Mouse (Mus musculus) retina, embryonic 14.5 days (tissue): ENCODE results near the gene A430033K04Rik.

Experiments used
- DNase-seq: peaks from one replicate; pipeline ENCODE4 v3.0.0-alpha.2; 2015; ENCODE audit warnings: low spot score

The A430033K04Rik gene

DNA sequence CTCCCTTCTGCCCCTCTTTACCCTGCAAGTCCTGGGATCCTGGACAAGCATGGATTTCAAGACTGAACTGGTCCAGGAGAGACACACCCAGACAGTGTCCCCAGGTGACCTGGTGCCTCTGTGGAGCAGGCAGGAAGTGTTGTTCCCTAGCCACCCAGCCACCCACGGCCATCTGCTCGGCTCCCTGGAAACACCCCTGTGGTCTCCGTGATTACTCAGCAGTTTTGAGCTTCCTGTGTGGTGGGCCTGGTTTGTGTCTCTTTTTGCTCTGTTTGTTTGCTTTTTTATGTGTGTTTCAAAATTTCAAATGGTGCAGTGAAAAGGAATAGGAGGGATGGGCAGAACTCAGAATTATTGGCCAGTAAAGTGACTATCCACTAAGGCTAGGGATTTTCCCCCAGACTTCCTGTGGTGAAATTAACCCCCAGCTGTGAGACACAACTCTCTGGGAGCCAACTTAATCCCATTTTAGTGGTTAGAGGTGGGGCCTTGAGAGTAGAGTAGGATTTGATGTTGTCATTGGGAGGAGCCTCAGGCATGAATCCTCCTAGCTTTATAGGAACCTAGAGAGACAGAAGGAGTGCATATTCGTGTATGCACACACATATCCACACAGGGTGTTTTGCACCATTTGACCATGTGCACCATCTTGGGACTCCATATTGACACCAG, 72.0 kb downstream of the A430033K04Rik start:
- DNase-seq, result no peak

- DNase-seq, result no peak
Observed at GRCm38 (mm10) chr5:138697466-138697865, 74.8 kb downstream of the A430033K04Rik start.
